Mouse (Mus musculus): ENCODE measurements around the gene B3galt1. TPM values are rescaled to one million over a fixed set of nuclear protein-coding genes. Genes with fewer than 3 reads are reported as not detected.

Gene B3galt1
- polyA plus RNA-seq, 1 experiment: 1.5 TPM

DNA sequence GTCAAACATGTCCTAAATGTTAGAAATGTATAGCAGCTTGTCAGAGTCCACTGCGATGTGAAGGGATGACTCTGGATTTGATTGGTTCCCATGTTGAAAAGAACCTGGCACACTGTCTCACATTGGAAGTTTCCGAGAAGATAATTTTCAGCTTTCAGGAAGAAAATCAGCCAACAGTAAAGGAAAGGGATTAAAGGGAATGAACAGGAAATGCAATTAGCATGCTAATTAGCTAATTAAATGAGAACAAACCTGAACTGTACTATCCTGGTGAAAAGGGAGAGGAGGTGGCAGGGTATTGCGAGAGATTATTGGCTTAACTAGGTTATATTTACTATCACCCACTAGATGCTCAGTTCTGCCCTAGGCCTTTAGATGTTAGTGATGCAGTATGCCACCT is 185.9 kb downstream of the B3galt1 start:
- Histone ChIP-seq H3K4me1 (ENCODE audit: control insufficient read depth, insufficient read depth, low read length) (no peaks in the 10 kb centered on the region), H3K27ac (ENCODE audit: insufficient read depth, low read length) (no peak overlapping the region), H3K4me3 (ENCODE audit: low read depth, low read length) (no peak overlapping the region), H3K9me3 (replicated peaks; ENCODE audit: control insufficient read depth, insufficient read depth, low read length, poor library complexity, severe bottlenecking) (no peaks in the 10 kb centered on the region), H3K27me3 (ENCODE audit: control insufficient read depth, insufficient read depth, low read length, poor library complexity, severe bottlenecking) (no peaks in the 10 kb centered on the region), H3K9ac (ENCODE audit: low read depth, poor library complexity, severe bottlenecking) (no peak overlapping the region), H3K36me3 (ENCODE audit: control insufficient read depth, insufficient read depth, low read length, poor library complexity, severe bottlenecking) (no peaks in the 10 kb centered on the region)
- TF ChIP-seq CTCF (IDR thresholded peaks at IDR 0.05; ENCODE audit: low read depth, low read length) (no peak), POLR2A (IDR thresholded peaks at IDR 0.05; ENCODE audit: insufficient read depth, low read length) (no peak), EP300 (IDR thresholded peaks at IDR 0.05; ENCODE audit: insufficient read depth, low read depth, low read length) (no peak)

- Histone ChIP-seq H3K4me3 (ENCODE audit: low read depth, low read length) (no peak overlapping the region), H3K4me1 (ENCODE audit: control insufficient read depth, insufficient read depth, low read length) (no peaks in the 10 kb centered on the region), H3K9ac (ENCODE audit: low read depth, poor library complexity, severe bottlenecking) (no peak overlapping the region), H3K9me3 (replicated peaks; ENCODE audit: control insufficient read depth, insufficient read depth, low read length, poor library complexity, severe bottlenecking) (no peaks in the 10 kb centered on the region), H3K36me3 (ENCODE audit: control insufficient read depth, insufficient read depth, low read length, poor library complexity, severe bottlenecking) (no peaks in the 10 kb centered on the region), H3K27me3 (ENCODE audit: control insufficient read depth, insufficient read depth, low read length, poor library complexity, severe bottlenecking) (no peaks in the 10 kb centered on the region), H3K27ac (ENCODE audit: insufficient read depth, low read length) (no peak overlapping the region)
- TF ChIP-seq POLR2A (IDR thresholded peaks at IDR 0.05; ENCODE audit: insufficient read depth, low read length) (no peak), EP300 (IDR thresholded peaks at IDR 0.05; ENCODE audit: insufficient read depth, low read depth, low read length) (no peak)
These were observed 190.8 kb downstream of the B3galt1 start for GRCm38 (mm10) chr2:67756507-67756906.

- Histone ChIP-seq H3K27ac (ENCODE audit: insufficient read depth, low read length) (no peak overlapping the region), H3K4me3 (ENCODE audit: low read depth, low read length) (no peak overlapping the region), H3K4me1 (ENCODE audit: control insufficient read depth, insufficient read depth, low read length) (no peaks in the 10 kb centered on the region), H3K9ac (ENCODE audit: low read depth, poor library complexity, severe bottlenecking) (no peak overlapping the region), H3K27me3 (ENCODE audit: control insufficient read depth, insufficient read depth, low read length, poor library complexity, severe bottlenecking) (no peaks in the 10 kb centered on the region), H3K9me3 (replicated peaks; ENCODE audit: control insufficient read depth, insufficient read depth, low read length, poor library complexity, severe bottlenecking) (no peaks in the 10 kb centered on the region), H3K36me3 (ENCODE audit: control insufficient read depth, insufficient read depth, low read length, poor library complexity, severe bottlenecking) (no peaks in the 10 kb centered on the region)
- TF ChIP-seq CTCF (IDR thresholded peaks at IDR 0.05; ENCODE audit: low read depth, low read length) (no peak), POLR2A (IDR thresholded peaks at IDR 0.05; ENCODE audit: insufficient read depth, low read length) (no peak), EP300 (IDR thresholded peaks at IDR 0.05; ENCODE audit: insufficient read depth, low read depth, low read length) (no peak)
These were observed 221.9 kb downstream of the B3galt1 start for GRCm38 (mm10) chr2:67787536-67787935.

GRCm38 (mm10) chr2:67797561-67797960 is 231.9 kb downstream of the B3galt1 start:
- no peak overlapping the region for H3K27ac ChIP-seq (ENCODE audit: insufficient read depth, low read length)
- no peaks in the 10 kb centered on the region for H3K27me3 ChIP-seq (ENCODE audit: control insufficient read depth, insufficient read depth, low read length, poor library complexity, severe bottlenecking)
- no peaks in the 10 kb centered on the region for H3K9me3 ChIP-seq (replicated peaks; ENCODE audit: control insufficient read depth, insufficient read depth, low read length, poor library complexity, severe bottlenecking)
- TF ChIP-seq CTCF (IDR thresholded peaks at IDR 0.05; ENCODE audit: low read depth, low read length) (no peak), EP300 (IDR thresholded peaks at IDR 0.05; ENCODE audit: insufficient read depth, low read depth, low read length) (no peak), POLR2A (IDR thresholded peaks at IDR 0.05; ENCODE audit: insufficient read depth, low read length) (no peak)
- no peak overlapping the region for H3K9ac ChIP-seq (ENCODE audit: low read depth, poor library complexity, severe bottlenecking)
- H3K36me3 ChIP-seq (ENCODE audit: control insufficient read depth, insufficient read depth, low read length, poor library complexity, severe bottlenecking): no peaks in the 10 kb centered on the region
- H3K4me3 ChIP-seq (ENCODE audit: low read depth, low read length): no peak overlapping the region
- no peaks in the 10 kb centered on the region for H3K4me1 ChIP-seq (ENCODE audit: control insufficient read depth, insufficient read depth, low read length)

DNA sequence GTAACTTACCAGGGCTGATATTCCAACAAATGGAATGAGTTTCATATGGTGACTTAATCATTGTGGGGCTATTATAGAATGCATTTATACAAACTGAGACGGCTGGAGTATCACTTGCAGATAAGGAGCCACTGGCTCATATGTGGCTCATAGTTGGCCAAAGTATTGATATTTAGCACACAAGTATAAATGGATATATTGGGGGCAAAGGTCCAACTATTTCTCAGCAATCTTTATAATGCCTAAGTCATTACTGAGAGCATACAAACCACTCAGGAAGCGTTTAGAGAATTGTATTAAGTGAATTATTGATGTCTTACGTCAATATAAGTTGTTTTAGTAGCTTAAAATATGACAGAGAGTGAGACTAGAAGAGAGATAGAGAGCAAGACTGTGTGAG is 234.3 kb downstream of the B3galt1 start:
- Histone ChIP-seq H3K9ac (ENCODE audit: low read depth, poor library complexity, severe bottlenecking) (no peak overlapping the region), H3K27me3 (ENCODE audit: control insufficient read depth, insufficient read depth, low read length, poor library complexity, severe bottlenecking) (no peaks in the 10 kb centered on the region), H3K36me3 (ENCODE audit: control insufficient read depth, insufficient read depth, low read length, poor library complexity, severe bottlenecking) (no peaks in the 10 kb centered on the region), H3K4me3 (ENCODE audit: low read depth, low read length) (no peak overlapping the region), H3K9me3 (replicated peaks; ENCODE audit: control insufficient read depth, insufficient read depth, low read length, poor library complexity, severe bottlenecking) (no peaks in the 10 kb centered on the region), H3K27ac (ENCODE audit: insufficient read depth, low read length) (no peak overlapping the region), H3K4me1 (ENCODE audit: control insufficient read depth, insufficient read depth, low read length) (no peaks in the 10 kb centered on the region)
- TF ChIP-seq POLR2A (IDR thresholded peaks at IDR 0.05; ENCODE audit: insufficient read depth, low read length) (no peak), CTCF (IDR thresholded peaks at IDR 0.05; ENCODE audit: low read depth, low read length) (no peak), EP300 (IDR thresholded peaks at IDR 0.05; ENCODE audit: insufficient read depth, low read depth, low read length) (no peak)

- Histone ChIP-seq H3K27ac (ENCODE audit: insufficient read depth, low read length) (no peak overlapping the region), H3K9ac (ENCODE audit: low read depth, poor library complexity, severe bottlenecking) (no peak overlapping the region), H3K4me3 (ENCODE audit: low read depth, low read length) (no peak overlapping the region), H3K36me3 (ENCODE audit: control insufficient read depth, insufficient read depth, low read length, poor library complexity, severe bottlenecking) (no peaks in the 10 kb centered on the region), H3K27me3 (ENCODE audit: control insufficient read depth, insufficient read depth, low read length, poor library complexity, severe bottlenecking) (no peaks in the 10 kb centered on the region), H3K4me1 (ENCODE audit: control insufficient read depth, insufficient read depth, low read length) (no peaks in the 10 kb centered on the region), H3K9me3 (replicated peaks; ENCODE audit: control insufficient read depth, insufficient read depth, low read length, poor library complexity, severe bottlenecking) (no peaks in the 10 kb centered on the region)
- TF ChIP-seq CTCF (IDR thresholded peaks at IDR 0.05; ENCODE audit: low read depth, low read length) (no peak), POLR2A (IDR thresholded peaks at IDR 0.05; ENCODE audit: insufficient read depth, low read length) (no peak), EP300 (IDR thresholded peaks at IDR 0.05; ENCODE audit: insufficient read depth, low read depth, low read length) (no peak)
These were observed 250.5 kb downstream of the B3galt1 start for GRCm38 (mm10) chr2:67816149-67816548.
